Comparison of ENCODE assay signal across 7 mouse cellular contexts in genomic region chr15:86067581-86067910, GRCm38 (mm10). TPM values are rescaled to one million over a fixed set of nuclear protein-coding genes. Genes with fewer than 3 reads are reported as not detected.
DNase-seq lines count a peak whose midpoint lies in the region; ATAC-seq and TF ChIP-seq lines count a peak whose summit lies in the region.

No protein-coding gene starts in this region.

- H3K9me3 ChIP-seq in embryonic facial prominence, embryonic 15.5 days (replicated peaks), result no peaks in the 10 kb centered on the region
- no peaks in the 10 kb centered on the region for H3K9me3 ChIP-seq in lung, postnatal 0 days (ENCODE audit: low read length)
- H3K9me3 ChIP-seq in forebrain, embryonic 14.5 days (replicated peaks; ENCODE audit: control insufficient read depth, low read length), result no peaks in the 10 kb centered on the region

- H3K4me2 ChIP-seq in embryonic facial prominence, embryonic 15.5 days (replicated peaks), result no peak overlapping the region
- 0 out of 2 replicates have a peak overlapping the region, but pooled peaks have one; percentile 1 for H3K4me2 ChIP-seq in lung, postnatal 0 days (replicated peaks; ENCODE audit: low read depth, low read length)
- no peak overlapping the region for H3K4me2 ChIP-seq in forebrain, embryonic 14.5 days (ENCODE audit: low read length)

- no peaks in the 10 kb centered on the region for H3K36me3 ChIP-seq in embryonic facial prominence, embryonic 15.5 days
- no peaks in the 10 kb centered on the region for H3K36me3 ChIP-seq in lung, postnatal 0 days (ENCODE audit: insufficient read depth, low read length)
- H3K36me3 ChIP-seq in forebrain, embryonic 14.5 days (ENCODE audit: control insufficient read depth, insufficient read depth, low read length), result no peaks in the 10 kb centered on the region

- ATAC-seq in embryonic facial prominence, embryonic 15.5 days (ENCODE audit: insufficient number of reproducible peaks, low FRiP score, low TSS enrichment, low read depth), result 0 out of 2 replicates have a peak, but pooled peaks have one; percentile 27
- peak; percentile 94 for ATAC-seq in lung, postnatal 0 days
- no peak for ATAC-seq in forebrain, embryonic 14.5 days

- no peak for TF ChIP-seq CTCF in lung, postnatal 0 days (IDR thresholded peaks at IDR 0.05)

- no peak overlapping the region for H3K27ac ChIP-seq in embryonic facial prominence, embryonic 15.5 days (replicated peaks)
- H3K27ac ChIP-seq in lung, postnatal 0 days (ENCODE audit: low read length), result peak overlapping the region; percentile 66; the same call in 1 of the 2 replicates
- H3K27ac ChIP-seq in forebrain, embryonic 14.5 days (ENCODE audit: low read depth, low read length), result no peak overlapping the region

- peaks cover 38% of the 10 kb centered on the region for H3K4me1 ChIP-seq in embryonic facial prominence, embryonic 15.5 days
- H3K4me1 ChIP-seq in lung, postnatal 0 days (ENCODE audit: insufficient read depth, low read depth, low read length), result peaks cover 15% of the 10 kb centered on the region; the same call in 1 of the 2 replicates
- peaks cover 39% of the 10 kb centered on the region for H3K4me1 ChIP-seq in forebrain, embryonic 14.5 days (ENCODE audit: control insufficient read depth, insufficient read depth, low read length)

- WGBS in embryonic facial prominence, embryonic 15.5 days, result 69% methylated on average over 6 of the region's 6 CpGs
- 16% methylated on average over 6 of the region's 6 CpGs for WGBS in lung, postnatal 0 days
- 79% methylated on average over 6 of the region's 6 CpGs for WGBS in forebrain, embryonic 14.5 days

- peak; percentile 67 for TF ChIP-seq EP300 in lung, postnatal 0 days (IDR thresholded peaks at IDR 0.05)

- H3K4me3 ChIP-seq in embryonic facial prominence, embryonic 15.5 days (replicated peaks), result no peak overlapping the region
- H3K4me3 ChIP-seq in lung, postnatal 0 days (ENCODE audit: low read depth, low read length), result no peak overlapping the region
- no peak overlapping the region for H3K4me3 ChIP-seq in forebrain, embryonic 14.5 days (ENCODE audit: low read depth, low read length)

- no peaks in the 10 kb centered on the region for H3K27me3 ChIP-seq in embryonic facial prominence, embryonic 15.5 days
- H3K27me3 ChIP-seq in lung, postnatal 0 days (replicated peaks; ENCODE audit: insufficient read depth, low read length), result no peaks in the 10 kb centered on the region
- H3K27me3 ChIP-seq in forebrain, embryonic 14.5 days (replicated peaks; ENCODE audit: control insufficient read depth, insufficient read depth, low read length), result no peaks in the 10 kb centered on the region

- no peak overlapping the region for H3K9ac ChIP-seq in embryonic facial prominence, embryonic 15.5 days
- no peak overlapping the region for H3K9ac ChIP-seq in lung, postnatal 0 days (replicated peaks; ENCODE audit: low read depth)
- no peak overlapping the region for H3K9ac ChIP-seq in forebrain, embryonic 14.5 days (ENCODE audit: low read length)

- DNase-seq in right cerebral cortex, adult 2 months (ENCODE audit: low spot score in 2 of 2), result peak; percentile 41 to 59
- DNase-seq in right cerebral cortex, postnatal 10 days (ENCODE audit: low spot score in 2 of 2), result no peak
- peak; percentile 92 for DNase-seq in lung, postnatal 0 days (ENCODE audit: low spot score)
- peak; percentile 72 for DNase-seq in thymus, postnatal 0 days (ENCODE audit: low spot score)
- no peak for DNase-seq in layer of hippocampus, postnatal 25 days (ENCODE audit: extremely low spot score in 1 of 2, low spot score in 1 of 2)
- no peak for DNase-seq in forebrain, embryonic 14.5 days (ENCODE audit: low spot score)

RNA-seq across cellular contexts. Expression of gene Gramd4, which starts 10.1 kb away (rescaled TPM):
- 17.8 and 18.9 TPM in 2 replicates for polyA plus RNA-seq in embryonic facial prominence, embryonic 15.5 days (2015; fragmentation: Nextera tagmentation; extraction: Ambion mirVana)
- polyA plus RNA-seq in lung, postnatal 0 days (2015; fragmentation: Nextera tagmentation; extraction: Ambion mirVana), result 9.9 and 11.1 TPM in 2 replicates
- 14.8 TPM in 2 replicates for polyA plus RNA-seq in thymus, postnatal 0 days (2015; fragmentation: Nextera tagmentation; extraction: Ambion mirVana)
- total RNA-seq in layer of hippocampus, postnatal 25 days (2021), result 10 to 100 TPM; 25.9 to 27.7 TPM
- polyA plus RNA-seq in forebrain, embryonic 14.5 days (2014; fragmentation: Nextera tagmentation; extraction: Ambion mirVana), result 20.7 and 28.0 TPM in 2 replicates

RNA-seq across cellular contexts. Expression of gene Celsr1, which starts 34.0 kb away (rescaled TPM):
- polyA plus RNA-seq in embryonic facial prominence, embryonic 15.5 days (2015; fragmentation: Nextera tagmentation; extraction: Ambion mirVana), result 4.2 and 5.1 TPM in 2 replicates
- polyA plus RNA-seq in lung, postnatal 0 days (2015; fragmentation: Nextera tagmentation; extraction: Ambion mirVana), result 2.1 and 2.2 TPM in 2 replicates
- 2.9 and 3.6 TPM in 2 replicates for polyA plus RNA-seq in thymus, postnatal 0 days (2015; fragmentation: Nextera tagmentation; extraction: Ambion mirVana)
- 1 to 10 TPM; 4.5 to 6.1 TPM for total RNA-seq in layer of hippocampus, postnatal 25 days (2021)
- polyA plus RNA-seq in forebrain, embryonic 14.5 days (2014; fragmentation: Nextera tagmentation; extraction: Ambion mirVana), result 8.6 and 9.6 TPM in 2 replicates

Comparison
In these comparisons a context has a peak if more than half of its experiments do, and no peak if none do; other contexts are left out.
1. DNase-seq: peak in right cerebral cortex, adult 2 months (2 of 2), lung, postnatal 0 days (single experiment) and thymus, postnatal 0 days (single experiment); none in right cerebral cortex, postnatal 10 days (0 of 2), layer of hippocampus, postnatal 25 days (0 of 2) and forebrain, embryonic 14.5 days (single experiment).